Mouse (Mus musculus) CH12.LX (cell line): Measurements from ENCODE around the gene Zfp689. TPM values are rescaled to one million over a fixed set of nuclear protein-coding genes. Genes with fewer than 3 reads are reported as not detected.

Experiments used
- DNase-seq: peaks from one replicate; pipeline ENCODE4 v3.0.0-alpha.2; 2013; ENCODE audit errors: extremely low read depth
- H3K27ac ChIP-seq: 2 replicates; pipeline ENCODE4 v1.5.1; 2012; ENCODE audit warnings: low read depth, mild to moderate bottlenecking, control low read depth, moderate library complexity; ENCODE audit not compliant: insufficient read depth
- H3K27me3 ChIP-seq: replicated peaks from 2 replicates; pipeline ENCODE3; 2012; ENCODE audit warnings: inconsistent platforms
- H3K36me3 ChIP-seq, 2 experiments: replicated peaks in 1 of 2; 2 replicates each; pipeline versions ENCODE3 to v1.6.1; 2012; ENCODE audit warnings: inconsistent platforms in 1 of 2, low read length in 1 of 2, mild to moderate bottlenecking in 1 of 2, mixed read lengths in 1 of 2, moderate library complexity in 1 of 2; ENCODE audit not compliant: control insufficient read depth in 1 of 2, insufficient read depth in 1 of 2
- H3K4me1 ChIP-seq, 2 experiments: 2 replicates each; pipeline ENCODE4 v1.6.1; 2012; ENCODE audit warnings: inconsistent platforms in 1 of 2, moderate library complexity in 1 of 2; ENCODE audit not compliant: insufficient read depth in 2 of 2, control insufficient read depth in 1 of 2
- H3K4me2 ChIP-seq: 2 replicates; pipeline ENCODE4 v1.6.1; 2012; ENCODE audit warnings: low read depth, mild to moderate bottlenecking, control low read depth; ENCODE audit not compliant: poor library complexity, insufficient read depth, severe bottlenecking
- H3K4me3 ChIP-seq, 3 experiments: fragments of 150-350 bp in 1 of 3; sonication (generic) in 1 of 3; replicated peaks in 1 of 3; 2 replicates each; pipeline versions ENCODE3 to v1.5.1; 2011 to 2012; ENCODE audit warnings: low read depth in 2 of 3, low read length in 2 of 3, mild to moderate bottlenecking in 2 of 3, moderate library complexity in 2 of 3, control low read depth in 1 of 3, improper control_type of control experiment in 1 of 3, inconsistent platforms in 1 of 3, mixed read lengths in 1 of 3; ENCODE audit not compliant: poor library complexity in 1 of 3
- H3K79me2 ChIP-seq: replicated peaks from 2 replicates; pipeline ENCODE4 v1.6.1; 2012; ENCODE audit warnings: mild to moderate bottlenecking, moderate library complexity; ENCODE audit not compliant: control insufficient read depth, poor library complexity, insufficient read depth, severe bottlenecking; ENCODE audit errors: extremely low read depth
- H3K9ac ChIP-seq: 2 replicates; pipeline ENCODE4 v1.6.1; 2012; ENCODE audit warnings: low read depth, mild to moderate bottlenecking, control low read depth, moderate library complexity; ENCODE audit not compliant: insufficient read depth
- H3K9me3 ChIP-seq: replicated peaks from 2 replicates; pipeline ENCODE3; 2012; ENCODE audit warnings: low read length, inconsistent platforms, mixed read lengths
- BHLHE40 ChIP-seq: IDR thresholded peaks from 2 replicates; pipeline ENCODE4 v1.6.1; 2011; ENCODE audit warnings: mild to moderate bottlenecking, low read depth, low read length, improper control_type of control experiment
- CHD1 ChIP-seq: IDR thresholded peaks from 2 replicates; pipeline ENCODE4 v1.6.1; 2012; ENCODE audit warnings: low read depth, low read length, improper control_type of control experiment, inconsistent platforms
- CTCF ChIP-seq, 2 experiments: IDR thresholded peaks in 1 of 2; conservative IDR thresholded peaks in 1 of 2; 2 replicates each; pipeline ENCODE4 v1.5.1; 2011 to 2012; ENCODE audit warnings: low read depth in 2 of 2, low read length in 2 of 2, improper control_type of control experiment in 1 of 2, inconsistent platforms in 1 of 2, mild to moderate bottlenecking in 1 of 2, moderate library complexity in 1 of 2
- E2F4 ChIP-seq: IDR thresholded peaks from 2 replicates; pipeline ENCODE4 v1.6.1; 2011; ENCODE audit warnings: low read depth, low read length, improper control_type of control experiment; ENCODE audit not compliant: insufficient replicate concordance
- ELF1 ChIP-seq: IDR thresholded peaks from 2 replicates; pipeline ENCODE4 v1.6.1; 2014; ENCODE audit warnings: low read depth, mild to moderate bottlenecking, inconsistent platforms, low read length, improper control_type of control experiment
- EP300 ChIP-seq: IDR thresholded peaks from 2 replicates; pipeline ENCODE4 v1.6.1; 2011; ENCODE audit warnings: low read length, improper control_type of control experiment
- GABPA ChIP-seq: IDR thresholded peaks from 2 replicates; pipeline ENCODE4 v1.6.1; 2012; ENCODE audit warnings: low read depth, low read length, improper control_type of control experiment, inconsistent platforms; ENCODE audit not compliant: insufficient replicate concordance
- HCFC1 ChIP-seq: IDR thresholded peaks from 2 replicates; pipeline ENCODE4 v1.6.1; 2012; ENCODE audit warnings: low read depth, mild to moderate bottlenecking, inconsistent platforms, low read length, improper control_type of control experiment
- JUND ChIP-seq: conservative IDR thresholded peaks from 2 replicates; pipeline ENCODE4 v1.6.1; 2011; ENCODE audit warnings: low read depth, low read length, improper control_type of control experiment
- KAT2A ChIP-seq: IDR thresholded peaks from 2 replicates; pipeline ENCODE4 v1.6.1; 2012; ENCODE audit warnings: low read length, improper control_type of control experiment, inconsistent platforms; ENCODE audit not compliant: insufficient replicate concordance
- MAFK ChIP-seq: IDR thresholded peaks from 2 replicates; pipeline ENCODE4 v1.6.1; 2011; ENCODE audit warnings: low read length, improper control_type of control experiment; ENCODE audit not compliant: insufficient replicate concordance
- MAX ChIP-seq: IDR thresholded peaks from 2 replicates; pipeline ENCODE4 v1.6.1; 2011; ENCODE audit warnings: low read length, improper control_type of control experiment
- MAZ ChIP-seq: IDR thresholded peaks from 2 replicates; pipeline ENCODE4 v1.6.1; 2012; ENCODE audit warnings: low read depth, mild to moderate bottlenecking, inconsistent platforms, low read length, improper control_type of control experiment, moderate library complexity
- MEF2A ChIP-seq: IDR thresholded peaks from 2 replicates; pipeline ENCODE4 v1.6.1; 2014; ENCODE audit warnings: low read depth, mild to moderate bottlenecking, inconsistent platforms, low read length, improper control_type of control experiment, borderline replicate concordance
- MXI1 ChIP-seq: IDR thresholded peaks from 2 replicates; pipeline ENCODE4 v1.6.1; 2011; ENCODE audit warnings: mild to moderate bottlenecking, low read depth, low read length, improper control_type of control experiment
- NELFE ChIP-seq: IDR thresholded peaks from 2 replicates; pipeline ENCODE4 v1.6.1; 2011; ENCODE audit warnings: low read depth, low read length, improper control_type of control experiment
- NRF1 ChIP-seq: IDR thresholded peaks from 2 replicates; pipeline ENCODE4 v1.6.1; 2014; ENCODE audit warnings: low read depth, mild to moderate bottlenecking, inconsistent platforms, low read length, improper control_type of control experiment, moderate library complexity
- PAX5 ChIP-seq: IDR thresholded peaks from 2 replicates; pipeline ENCODE4 v1.6.1; 2012; ENCODE audit warnings: low read length, inconsistent platforms, mixed read lengths
- POLR2A ChIP-seq: IDR thresholded peaks from 2 replicates; pipeline ENCODE4 v1.6.1; 2011; ENCODE audit warnings: low read depth, mild to moderate bottlenecking, improper control_type of control experiment, low read length
- POLR2AphosphoS2 ChIP-seq: IDR thresholded peaks from 2 replicates; pipeline ENCODE4 v1.6.1; 2011; ENCODE audit warnings: low read depth, low read length, improper control_type of control experiment
- RAD21 ChIP-seq: IDR thresholded peaks from 2 replicates; pipeline ENCODE4 v1.6.1; 2011; ENCODE audit warnings: low read depth, mild to moderate bottlenecking, low read length, improper control_type of control experiment, moderate library complexity
- RCOR1 ChIP-seq: conservative IDR thresholded peaks from 2 replicates; pipeline ENCODE4 v1.6.1; 2012; ENCODE audit warnings: low read depth, mild to moderate bottlenecking, inconsistent platforms, low read length, improper control_type of control experiment
- SIN3A ChIP-seq: IDR thresholded peaks from 2 replicates; pipeline ENCODE4 v1.6.1; 2012; ENCODE audit warnings: low read length, improper control_type of control experiment, inconsistent platforms
- SMC3 ChIP-seq: IDR thresholded peaks from 2 replicates; pipeline ENCODE4 v1.6.1; 2011; ENCODE audit warnings: low read depth, low read length, improper control_type of control experiment
- TBP ChIP-seq: conservative IDR thresholded peaks from 2 replicates; pipeline ENCODE4 v1.6.1; 2011; ENCODE audit warnings: low read depth, low read length, improper control_type of control experiment
- UBTF ChIP-seq: IDR thresholded peaks from 2 replicates; pipeline ENCODE4 v1.6.1; 2012; ENCODE audit warnings: low read depth, mild to moderate bottlenecking, inconsistent platforms, low read length, improper control_type of control experiment, moderate library complexity
- USF1 ChIP-seq: IDR thresholded peaks from 2 replicates; pipeline ENCODE4 v1.6.1; 2014; ENCODE audit warnings: low read depth, mild to moderate bottlenecking, inconsistent platforms, low read length, improper control_type of control experiment
- ZC3H11A ChIP-seq: IDR thresholded peaks from 2 replicates; pipeline ENCODE4 v1.6.1; 2012; ENCODE audit warnings: low read depth, mild to moderate bottlenecking, inconsistent platforms, low read length, improper control_type of control experiment
- ZMIZ1 ChIP-seq: IDR thresholded peaks from 2 replicates; pipeline ENCODE4 v1.6.1; 2012; ENCODE audit warnings: low read depth, mild to moderate bottlenecking, inconsistent platforms, low read length, improper control_type of control experiment
- dilution Hi-C: fragments of 300-500 bp; cut with MboI; formaldehyde crosslinking; loops from 2 replicates; pipeline ENCODE4 v1.14.3; 2020; ENCODE audit warnings: low sequenced_read_pairs; ENCODE audit not compliant: extremely low pct_unique_long_range_greater_than_20kb, extremely low pct_ligation_motif_present
- in situ Hi-C: fragments of 300-500 bp; cut with MboI; formaldehyde crosslinking; loops from 3 replicates; pipeline ENCODE4 v1.14.3; 2019; ENCODE audit warnings: low sequenced_read_pairs, low pct_ligation_motif_present, low pct_unique_long_range_greater_than_20kb, mixed read lengths
- polyA plus RNA-seq: library from polyadenylated mRNA; unstranded; fragments of >175 nt; gene quantifications from 2 replicates; pipeline ENCODE4 v1.2.1, GENCODE M21; 2012; ENCODE audit warnings: low read depth; ENCODE audit not compliant: insufficient read length
- total RNA-seq, 2 experiments: library from RNA; depleted of rRNA; stranded (reverse); fragments of 300-350 nt in 1 of 2; fragments of >200 nt in 1 of 2; gene quantifications; 2 replicates each; pipeline ENCODE4 v1.2.3; 2012 to 2014

The Zfp689 gene
- total and polyA plus RNA-seq, 3 experiments, result 2.3 to 3.6 (median 3.2) TPM

DNA sequence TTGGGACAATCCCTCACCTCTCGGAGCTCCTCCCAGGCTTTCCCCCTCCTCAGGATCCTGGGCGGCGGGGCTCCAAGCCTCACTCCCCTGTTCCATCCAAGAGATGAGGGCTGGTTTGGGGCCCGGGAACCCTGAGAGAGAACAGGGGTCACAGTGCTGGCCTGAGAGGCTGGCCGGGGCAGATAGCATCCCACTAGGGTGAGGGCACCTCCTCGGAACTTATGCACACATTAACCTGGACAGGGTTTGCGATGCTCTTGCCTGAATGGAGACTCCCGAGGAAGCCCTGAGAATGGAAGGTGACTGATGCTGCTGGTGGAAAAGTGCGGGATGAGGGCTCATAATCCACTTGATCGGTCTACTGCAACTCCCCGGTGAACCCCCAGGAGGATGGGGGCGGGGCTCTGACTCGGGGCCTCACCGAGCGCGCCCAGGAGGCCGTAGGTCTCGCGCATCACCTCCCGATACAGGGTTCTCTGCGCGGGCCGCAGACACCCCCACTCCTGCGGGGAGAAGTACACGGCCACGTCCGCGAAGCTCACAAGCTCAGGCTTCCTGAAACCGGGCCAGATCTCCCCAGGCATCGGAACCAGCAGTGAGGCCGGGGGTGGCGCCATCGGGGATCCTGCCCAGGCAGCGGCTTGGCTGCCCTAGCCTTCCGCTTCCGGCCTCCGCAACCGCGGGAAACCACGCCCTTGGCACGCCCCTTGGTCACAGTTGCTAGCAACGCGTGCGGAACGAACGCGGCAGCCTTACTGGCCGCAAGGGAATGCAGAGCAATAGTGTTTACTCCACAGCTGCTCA, 27.4 kb downstream of the Zfp689 start, which contains the start of gene Zfp688 (continued):
- peak; percentile 92 for TF ChIP-seq POLR2A
- TF ChIP-seq ELF1, result peak; percentile 95
- TF ChIP-seq MAFK, result no peak
- peak; percentile 70; the same call in 1 of the 2 replicates for TF ChIP-seq POLR2AphosphoS2
- peak; percentile 46; the same call in 1 of the 2 replicates for TF ChIP-seq NRF1
- 0 out of 2 replicates have a peak, but pooled peaks have one; percentile 71 for TF ChIP-seq E2F4
- no peak for TF ChIP-seq EP300
- peak; percentile 49; the same call in 1 of the 2 replicates for TF ChIP-seq MEF2A
- peak; percentile 93 for TF ChIP-seq NELFE
- no peak for TF ChIP-seq KAT2A
- peak; percentile 99 for TF ChIP-seq SIN3A
- peak; percentile 88 for TF ChIP-seq ZMIZ1
- TF ChIP-seq MAZ, result peak; percentile 2; the same call in 1 of the 2 replicates
- TF ChIP-seq PAX5, result no peak
- TF ChIP-seq HCFC1, result peak; percentile 75
- TF ChIP-seq BHLHE40, result peak; percentile 90
- TF ChIP-seq TBP, result peak; percentile 53; the same call in 1 of the 2 replicates
- peak; percentile 97 for TF ChIP-seq MXI1
- peak; percentile 93 for TF ChIP-seq MAX
- no peak for TF ChIP-seq USF1
- TF ChIP-seq, all 38 proteins: peak for 18

DNA sequence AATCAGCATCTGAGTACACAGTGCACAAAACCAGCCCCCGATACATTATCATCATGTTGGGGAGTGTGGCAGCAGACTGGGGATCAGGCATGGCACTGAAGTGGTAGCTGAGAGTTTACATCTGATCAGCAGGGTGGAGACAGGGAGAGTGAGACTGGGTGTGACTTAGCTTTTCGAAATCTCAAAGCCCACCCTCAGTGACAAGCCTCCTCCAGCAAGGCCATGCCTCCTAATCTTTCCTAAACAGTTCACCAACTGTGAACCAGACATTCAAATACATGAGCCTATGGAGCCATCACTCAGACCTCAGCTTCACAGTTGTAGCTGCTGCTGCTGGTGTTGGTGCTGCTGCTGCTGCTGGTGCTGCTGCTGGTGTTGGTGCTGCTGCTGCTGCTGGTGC, 37.5 kb downstream of the Zfp689 start:
- DNase-seq, result no peak
- peaks cover 0 to 4% of the 10 kb centered on the region in 2 experiments for H3K36me3 ChIP-seq
- H3K4me3 ChIP-seq, result no peak overlapping the region
- peaks cover 0 to 11% of the 10 kb centered on the region in 2 experiments; a peak in 2 of 4 replicates for H3K4me1 ChIP-seq
- dilution Hi-C loops, result no loop called here
- H3K79me2 ChIP-seq, result no peaks in the 10 kb centered on the region
- TF ChIP-seq ZC3H11A (no peak), UBTF (no peak), CTCF (conservative IDR thresholded peaks at IDR 0.05 in 1 of 2, IDR thresholded peaks at IDR 0.05 in 1 of 2; ENCODE audit: low read depth in 2 of 2, low read length in 2 of 2) (no peak), CHD1 (no peak), RCOR1 (no peak), NRF1 (no peak), RAD21 (no peak), JUND (no peak), GABPA (no peak), SMC3 (no peak), KAT2A (no peak), ZMIZ1 (no peak)
- H3K4me2 ChIP-seq, result no peak overlapping the region
- H3K9ac ChIP-seq, result no peak overlapping the region
- no peaks in the 10 kb centered on the region for H3K27me3 ChIP-seq
- peaks cover 5% of the 10 kb centered on the region for H3K9me3 ChIP-seq
- H3K27ac ChIP-seq, result no peak overlapping the region
- in situ Hi-C loops, result no loop called here
